Mouse (Mus musculus) megakaryocyte, embryonic 14.5 days (primary cell): ENCODE results near the gene Rnf121.

Experiments used
- FLI1 ChIP-seq: IDR thresholded peaks from 2 replicates; pipeline ENCODE4 v1.6.1; 2012; ENCODE audit warnings: low read length, inconsistent platforms, mixed read lengths
- GATA1 ChIP-seq: IDR thresholded peaks from 3 replicates; pipeline ENCODE4 v1.6.1; 2012; ENCODE audit warnings: mixed read lengths, low read length, inconsistent platforms, borderline replicate concordance

GRCm38 (mm10) chr7:102016936-102017335 is 48.3 kb downstream of the Rnf121 start:
- no peak for TF ChIP-seq FLI1
- TF ChIP-seq GATA1 = no peak
